Mouse (Mus musculus) CH12.LX (cell line): ENCODE results near the gene Dnase1l3.

Experiments
- CTCF ChIP-seq, 2 experiments: IDR thresholded peaks in 1 of 2; conservative IDR thresholded peaks in 1 of 2; 2 replicates each; pipeline ENCODE4 v1.5.1; 2011 to 2012; ENCODE audit warnings: low read depth in 2 of 2, low read length in 2 of 2, improper control_type of control experiment in 1 of 2, inconsistent platforms in 1 of 2, mild to moderate bottlenecking in 1 of 2, moderate library complexity in 1 of 2
- ELF1 ChIP-seq: IDR thresholded peaks from 2 replicates; pipeline ENCODE4 v1.6.1; 2014; ENCODE audit warnings: low read depth, mild to moderate bottlenecking, inconsistent platforms, low read length, improper control_type of control experiment
- EP300 ChIP-seq: IDR thresholded peaks from 2 replicates; pipeline ENCODE4 v1.6.1; 2011; ENCODE audit warnings: low read length, improper control_type of control experiment
- GABPA ChIP-seq: IDR thresholded peaks from 2 replicates; pipeline ENCODE4 v1.6.1; 2012; ENCODE audit warnings: low read depth, low read length, improper control_type of control experiment, inconsistent platforms; ENCODE audit not compliant: insufficient replicate concordance
- MXI1 ChIP-seq: IDR thresholded peaks from 2 replicates; pipeline ENCODE4 v1.6.1; 2011; ENCODE audit warnings: mild to moderate bottlenecking, low read depth, low read length, improper control_type of control experiment
- NELFE ChIP-seq: IDR thresholded peaks from 2 replicates; pipeline ENCODE4 v1.6.1; 2011; ENCODE audit warnings: low read depth, low read length, improper control_type of control experiment
- NRF1 ChIP-seq: IDR thresholded peaks from 2 replicates; pipeline ENCODE4 v1.6.1; 2014; ENCODE audit warnings: low read depth, mild to moderate bottlenecking, inconsistent platforms, low read length, improper control_type of control experiment, moderate library complexity
- POLR2A ChIP-seq: IDR thresholded peaks from 2 replicates; pipeline ENCODE4 v1.6.1; 2011; ENCODE audit warnings: low read depth, mild to moderate bottlenecking, improper control_type of control experiment, low read length
- SMC3 ChIP-seq: IDR thresholded peaks from 2 replicates; pipeline ENCODE4 v1.6.1; 2011; ENCODE audit warnings: low read depth, low read length, improper control_type of control experiment
- TCF12 ChIP-seq: IDR thresholded peaks from 2 replicates; pipeline ENCODE4 v1.6.1; 2014; ENCODE audit warnings: low read depth, mild to moderate bottlenecking, inconsistent platforms, low read length, improper control_type of control experiment

DNA sequence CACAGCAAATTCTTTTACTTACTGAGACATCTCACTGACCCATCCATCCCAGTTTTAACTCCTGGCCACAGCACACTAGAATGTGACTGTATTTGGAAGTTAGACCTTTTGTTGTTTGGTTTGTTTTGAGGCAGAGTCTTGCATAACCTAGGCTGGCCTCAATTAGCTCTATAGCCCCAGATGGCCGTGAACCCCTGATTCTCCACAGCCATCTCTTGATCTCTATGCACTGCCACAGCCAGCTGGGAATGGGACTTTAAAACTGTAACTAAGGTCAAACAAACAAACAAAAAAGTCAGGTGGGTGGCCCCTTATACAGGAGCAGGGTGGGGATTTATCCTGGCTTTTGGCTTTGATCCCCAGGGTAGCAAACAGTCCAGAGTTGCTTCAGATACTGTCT lies 19.7 kb downstream of the Dnase1l3 start:
- TF ChIP-seq NRF1, result no peak
- no peak for TF ChIP-seq CTCF (conservative IDR thresholded peaks at IDR 0.05 in 1 of 2, IDR thresholded peaks at IDR 0.05 in 1 of 2; ENCODE audit: low read depth in 2 of 2, low read length in 2 of 2)
- no peak for TF ChIP-seq MXI1
- no peak for TF ChIP-seq GABPA
- no peak for TF ChIP-seq POLR2A
- no peak for TF ChIP-seq EP300
- TF ChIP-seq SMC3, result no peak
- TF ChIP-seq NELFE, result no peak
- no peak for TF ChIP-seq ELF1
- no peak for TF ChIP-seq TCF12
